ENCODE assay signal across 24 mouse cellular contexts in the genomic region with DNA sequence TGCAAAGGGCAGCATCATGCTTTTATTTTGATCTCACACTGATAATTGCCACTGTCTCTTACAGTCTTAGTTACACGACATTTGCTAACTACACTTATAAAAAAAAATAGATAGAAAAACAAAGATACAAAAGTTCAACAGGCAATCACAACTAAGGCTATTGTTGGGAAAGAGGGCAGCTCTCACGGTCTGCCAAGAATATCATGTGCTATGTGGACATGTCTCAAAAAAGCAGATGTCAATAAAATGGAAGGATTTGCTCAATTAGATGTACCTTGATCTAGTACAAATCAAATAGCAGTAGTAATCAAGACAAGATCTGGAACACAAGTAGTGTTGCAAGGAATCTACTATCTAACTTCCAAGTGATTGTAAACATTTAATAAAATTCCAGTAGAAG. TPM values are rescaled to one million over a fixed set of nuclear protein-coding genes. Genes with fewer than 3 reads are reported as not detected.
DNase-seq lines count a peak whose midpoint lies in the region; ATAC-seq and TF ChIP-seq lines count a peak whose summit lies in the region.
"Had no signal": no experiment of that assay in that cellular context is flagged by ENCODE, and none has a peak within 500 bp of the region (broad histone marks: within the 10 kb centered on the region; RNA-seq: fewer than 3 reads in every experiment).

No protein-coding gene starts in this region.

- 24% methylated on average over 2 of the region's 2 CpGs for WGBS in liver, adult 2 months
- WGBS in liver, embryonic 11.5 days: 84% methylated on average over 2 of the region's 2 CpGs
- WGBS in liver, postnatal 0 days (ENCODE audit: insufficient replicate concordance): 53% methylated on average over 2 of the region's 2 CpGs
- WGBS in liver, embryonic 12.5 days (ENCODE audit: insufficient replicate concordance): 74% methylated on average over 2 of the region's 2 CpGs
- 56% methylated on average over 2 of the region's 2 CpGs for WGBS in lung, postnatal 0 days
- 58% methylated on average over 2 of the region's 2 CpGs for WGBS in lung, adult 2 months

- no peaks in the 10 kb centered on the region for H3K27me3 ChIP-seq in liver, adult 2 months (ENCODE audit: control insufficient read depth, insufficient read depth, low read length)
- H3K27me3 ChIP-seq in liver, embryonic 11.5 days (replicated peaks; ENCODE audit: control insufficient read depth, insufficient read depth, low read length): no peaks in the 10 kb centered on the region
- H3K27me3 ChIP-seq in liver, postnatal 0 days (ENCODE audit: insufficient read depth, low read length): no peaks in the 10 kb centered on the region
- H3K27me3 ChIP-seq in liver, embryonic 12.5 days (replicated peaks): no peaks in the 10 kb centered on the region
- H3K27me3 ChIP-seq in lung, postnatal 0 days (replicated peaks; ENCODE audit: insufficient read depth, low read length): no peaks in the 10 kb centered on the region
- H3K27me3 ChIP-seq: CH12.LX, Patski had no signal

- no peak for TF ChIP-seq POLR2A in liver, adult 2 months (IDR thresholded peaks at IDR 0.05; ENCODE audit: extremely low read depth, insufficient read depth, low read length)
- TF ChIP-seq POLR2A in lung, adult 2 months (IDR thresholded peaks at IDR 0.05; ENCODE audit: borderline replicate concordance, extremely low read depth, low read depth, low read length): no peak

- peak overlapping the region; percentile 79 for H3K27ac ChIP-seq in liver, adult 2 months (replicated peaks; ENCODE audit: insufficient read depth, low read depth, low read length)
- no peak overlapping the region for H3K27ac ChIP-seq in liver, embryonic 11.5 days (ENCODE audit: low read depth, low read length)
- H3K27ac ChIP-seq in liver, postnatal 0 days (ENCODE audit: low read depth): no peak overlapping the region
- no peak overlapping the region for H3K27ac ChIP-seq in liver, embryonic 12.5 days
- H3K27ac ChIP-seq in lung, postnatal 0 days (ENCODE audit: low read length): no peak overlapping the region

- no peak for ATAC-seq in liver, embryonic 11.5 days (replicated peaks; ENCODE audit: low FRiP score)
- ATAC-seq in liver, postnatal 0 days: peak; percentile 10; the same call in 1 of the 2 replicates
- no peak for ATAC-seq in liver, embryonic 12.5 days
- no peak for ATAC-seq in lung, postnatal 0 days
- ATAC-seq: activated CD4-positive, CD25-positive, alpha-beta regulatory T cell, adult 4 months; CD4-positive, CD25-positive, alpha-beta regulatory T cell, adult 4 months; Patski had no signal

- TF ChIP-seq CTCF in liver, adult 2 months (IDR thresholded peaks at IDR 0.05; ENCODE audit: low read depth, low read length): no peak
- no peak for TF ChIP-seq CTCF in liver, postnatal 0 days (IDR thresholded peaks at IDR 0.05; ENCODE audit: low read depth)
- TF ChIP-seq CTCF in lung, postnatal 0 days (IDR thresholded peaks at IDR 0.05): no peak
- no peak for TF ChIP-seq CTCF in lung, adult 2 months (IDR thresholded peaks at IDR 0.05; ENCODE audit: insufficient read depth, low read length)

- no peak overlapping the region for H3K4me3 ChIP-seq in liver, adult 2 months (ENCODE audit: insufficient read depth, low read depth, low read length)
- H3K4me3 ChIP-seq in liver, embryonic 11.5 days (ENCODE audit: low read depth, low read length): no peak overlapping the region
- H3K4me3 ChIP-seq in liver, postnatal 0 days (ENCODE audit: low read depth, low read length): no peak overlapping the region
- no peak overlapping the region for H3K4me3 ChIP-seq in liver, embryonic 12.5 days
- no peak overlapping the region for H3K4me3 ChIP-seq in lung, postnatal 0 days (ENCODE audit: low read depth, low read length)
- H3K4me3 ChIP-seq in lung, adult 2 months (replicated peaks; ENCODE audit: extremely low read depth, low read depth, low read length): no peak overlapping the region

- H3K9ac ChIP-seq in liver, adult 2 months (ENCODE audit: low read depth, low read length): no peak overlapping the region
- no peak overlapping the region for H3K9ac ChIP-seq in liver, embryonic 11.5 days (ENCODE audit: low read depth, low read length)
- H3K9ac ChIP-seq in liver, postnatal 0 days (replicated peaks): no peak overlapping the region
- no peak overlapping the region for H3K9ac ChIP-seq in liver, embryonic 12.5 days
- no peak overlapping the region for H3K9ac ChIP-seq in lung, postnatal 0 days (replicated peaks; ENCODE audit: low read depth)

- H3K9me3 ChIP-seq in liver, embryonic 11.5 days (ENCODE audit: control insufficient read depth, low read length): no peaks in the 10 kb centered on the region
- H3K9me3 ChIP-seq in liver, postnatal 0 days (ENCODE audit: low read length): no peaks in the 10 kb centered on the region
- no peaks in the 10 kb centered on the region for H3K9me3 ChIP-seq in liver, embryonic 12.5 days (replicated peaks)
- no peaks in the 10 kb centered on the region for H3K9me3 ChIP-seq in lung, postnatal 0 days (ENCODE audit: low read length)

- peak; percentile 97 for DNase-seq in liver, adult 2 months (ENCODE audit: extremely low read depth, low read depth, low spot score)
- DNase-seq in liver, embryonic 11.5 days (ENCODE audit: low spot score): no peak
- DNase-seq in liver, postnatal 0 days: no peak
- DNase-seq in lung, postnatal 0 days (ENCODE audit: low spot score): peak; percentile 12
- DNase-seq in lung, adult 2 months: no peak
- DNase-seq in adipocyte (ENCODE audit: low spot score): peak; percentile 55
- DNase-seq in layer of hippocampus, adult 18-20 months (ENCODE audit: low spot score in 2 of 2): no peak
- DNase-seq: adrenal gland, adult 2 months; adrenal gland, adult 8-10 months; adrenal gland, postnatal 10 days; adrenal gland, postnatal 14 days; adrenal gland, postnatal 25 days; adrenal gland, postnatal 36 days; B cell, adult 2 months; cerebellum, adult 11 months; cerebellum, adult 11-12 months; cerebellum, adult 18-20 months had no signal

- 0 out of 2 replicates have a peak, but pooled peaks have one; percentile 31 for TF ChIP-seq EP300 in liver, postnatal 0 days (IDR thresholded peaks at IDR 0.05; ENCODE audit: low read depth)
- TF ChIP-seq EP300 in lung, postnatal 0 days (IDR thresholded peaks at IDR 0.05): no peak

- no peaks in the 10 kb centered on the region for H3K36me3 ChIP-seq in liver, adult 2 months (ENCODE audit: control insufficient read depth, insufficient read depth, low read length)
- H3K36me3 ChIP-seq in liver, embryonic 11.5 days (ENCODE audit: control insufficient read depth, insufficient read depth, low read length): 0 out of 2 replicates have a peak, but pooled peaks cover 2% of the 10 kb centered on the region
- H3K36me3 ChIP-seq in liver, postnatal 0 days (replicated peaks; ENCODE audit: insufficient read depth, low read length): no peaks in the 10 kb centered on the region
- H3K36me3 ChIP-seq in liver, embryonic 12.5 days: peaks cover 20% of the 10 kb centered on the region; the same call in 1 of the 2 replicates
- 0 out of 2 replicates have a peak, but pooled peaks cover 3% of the 10 kb centered on the region for H3K36me3 ChIP-seq in lung, postnatal 0 days (ENCODE audit: insufficient read depth, low read length)
- H3K36me3 ChIP-seq: G1E had no signal

- H3K4me1 ChIP-seq in liver, adult 2 months (ENCODE audit: control insufficient read depth, insufficient read depth, low read length): peaks cover 20% of the 10 kb centered on the region
- peaks cover 9% of the 10 kb centered on the region for H3K4me1 ChIP-seq in liver, embryonic 11.5 days (replicated peaks; ENCODE audit: control insufficient read depth, insufficient read depth, low read length)
- no peaks in the 10 kb centered on the region for H3K4me1 ChIP-seq in liver, postnatal 0 days (ENCODE audit: insufficient read depth)
- peaks cover 24% of the 10 kb centered on the region for H3K4me1 ChIP-seq in liver, embryonic 12.5 days
- no peaks in the 10 kb centered on the region for H3K4me1 ChIP-seq in lung, postnatal 0 days (ENCODE audit: insufficient read depth, low read depth, low read length)
- no peaks in the 10 kb centered on the region for H3K4me1 ChIP-seq in lung, adult 2 months (ENCODE audit: control insufficient read depth, insufficient read depth, low read length)

- H3K4me2 ChIP-seq in liver, embryonic 11.5 days: no peak overlapping the region
- H3K4me2 ChIP-seq in liver, postnatal 0 days (ENCODE audit: low read depth, low read length): no peak overlapping the region
- no peak overlapping the region for H3K4me2 ChIP-seq in liver, embryonic 12.5 days
- H3K4me2 ChIP-seq in lung, postnatal 0 days (replicated peaks; ENCODE audit: low read depth, low read length): no peak overlapping the region

- no peaks in the 10 kb centered on the region for H3K79me2 ChIP-seq in liver, adult 2 months (ENCODE audit: control insufficient read depth, insufficient read depth, low read length)

RNA-seq across cellular contexts. Expression of gene Angptl3, which starts 17.8 kb away (rescaled TPM):
- total RNA-seq in liver, adult 2 months (2014; rRNA removed): 520 and 564 TPM in 2 replicates
- polyA plus RNA-seq in liver, adult 2 months (2012; rRNA removed): 164 and 201 TPM in 2 replicates
- 12.1 and 13.9 TPM in 2 replicates for polyA plus RNA-seq in liver, embryonic 11.5 days (2014; fragmentation: Nextera tagmentation; extraction: Ambion mirVana)
- polyA plus RNA-seq in liver, postnatal 0 days (2015; fragmentation: Nextera tagmentation; extraction: Ambion mirVana): 375 and 438 TPM in 2 replicates
- 18.0 and 20.3 TPM in 2 replicates for polyA plus RNA-seq in liver, embryonic 12.5 days (2016; fragmentation: Nextera tagmentation; extraction: Ambion mirVana)
- polyA plus RNA-seq in lung, postnatal 0 days (2015; fragmentation: Nextera tagmentation; extraction: Ambion mirVana): 0.61 and 0.75 TPM in 2 replicates
- polyA plus RNA-seq in lung, adult 2 months (2012; rRNA removed): 0.26 TPM in 1 of 2 replicates, not detected in the other
- total RNA-seq in layer of hippocampus, adult 18-20 months (2021): not detected
- total RNA-seq: CH12.LX had no signal
- polyA plus RNA-seq: activated CD4-positive, CD25-positive, alpha-beta regulatory T cell, adult 4 months; brain, embryonic 14.5 days; CD4-positive, CD25-positive, alpha-beta regulatory T cell, adult 4 months; G1E; Patski had no signal

Comparison
In these comparisons a context has a peak if more than half of its experiments do, and no peak if none do; other contexts are left out.
1. DNase-seq: peak in liver, adult 2 months (single experiment), lung, postnatal 0 days (single experiment) and adipocyte (single experiment); none in liver, embryonic 11.5 days (single experiment), liver, postnatal 0 days (single experiment), lung, adult 2 months (single experiment) and layer of hippocampus, adult 18-20 months (0 of 2).